ENCODE assay signal across 19 mouse cellular contexts in the genomic region with DNA sequence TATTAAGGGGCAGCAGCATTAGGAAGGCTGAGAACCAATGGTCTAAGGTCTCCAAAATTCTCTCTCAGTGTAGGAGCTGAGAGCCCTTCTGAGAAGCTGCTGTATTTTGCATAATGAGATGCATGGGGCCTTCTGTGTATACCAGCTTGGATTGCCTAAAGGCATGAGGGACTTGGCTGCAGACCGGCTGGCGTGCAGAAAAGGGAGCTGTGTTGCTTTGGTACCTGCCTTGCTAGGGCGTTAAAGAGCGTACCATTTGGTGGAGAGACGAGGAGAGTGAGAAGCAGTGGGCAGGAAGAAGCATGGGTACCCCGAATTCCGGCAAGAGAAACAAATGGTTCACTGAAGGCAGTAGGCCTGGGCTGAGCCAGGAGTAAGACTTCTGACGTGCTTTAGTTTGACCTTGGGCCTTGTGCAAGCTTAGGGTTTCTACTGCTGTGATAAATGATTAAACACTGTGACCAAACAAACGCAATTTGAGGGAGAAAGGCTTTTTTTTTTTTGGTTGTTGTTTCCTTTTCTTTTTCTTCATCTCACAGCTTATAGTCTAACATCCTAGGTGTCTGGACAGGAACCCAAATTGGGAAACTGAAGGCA.
DNase-seq lines count a peak whose midpoint lies in the region; ATAC-seq lines count a peak whose summit lies in the region.
"Had no signal": no experiment of that assay in that cellular context is flagged by ENCODE, and none has a peak within 500 bp of the region (broad histone marks: within the 10 kb centered on the region; RNA-seq: fewer than 3 reads in every experiment).

No protein-coding gene starts in this region.

- no peak for ATAC-seq in kidney, embryonic 16.5 days (ENCODE audit: low FRiP score, low TSS enrichment)
- ATAC-seq in inflammation-experienced regulatory T-cells, adult 6 months, result no peak
- ATAC-seq: activated CD4-positive, CD25-positive, alpha-beta regulatory T cell, adult 4 months; intestine, postnatal 0 days had no signal

- peak; percentile 10 to 17 for DNase-seq in cerebellum, postnatal 14 days
- no peak for DNase-seq in cerebellum, postnatal 36 days
- peak; percentile 5 for DNase-seq in layer of hippocampus, adult 9-11 months
- no peak for DNase-seq in layer of hippocampus, postnatal 36 days
- DNase-seq in ZHBTc4 (ENCODE audit: low read depth, low spot score), result peak; percentile 35
- no peak for DNase-seq in layer of hippocampus, adult 8-10 months (ENCODE audit: low spot score in 2 of 2)
- DNase-seq: heart, postnatal 14 days; lung, adult 2 months; lung, postnatal 36 days; thymus, adult 2 months had no signal

- 41% methylated on average over 9 of the region's 9 CpGs for WGBS in kidney, embryonic 16.5 days

- H3K36me3 ChIP-seq in kidney, embryonic 16.5 days (ENCODE audit: insufficient read depth, low read length), result no peaks in the 10 kb centered on the region
- H3K36me3 ChIP-seq: embryonic facial prominence, embryonic 12.5 days; hindbrain, embryonic 15.5 days; limb, embryonic 15.5 days; midbrain, embryonic 12.5 days had no signal

- H3K27me3 ChIP-seq in kidney, embryonic 16.5 days (ENCODE audit: insufficient read depth, low read length), result no peaks in the 10 kb centered on the region
- H3K27me3 ChIP-seq: embryonic facial prominence, embryonic 12.5 days; hindbrain, embryonic 15.5 days; limb, embryonic 15.5 days; midbrain, embryonic 12.5 days had no signal

- H3K4me2 ChIP-seq in kidney, embryonic 16.5 days (replicated peaks; ENCODE audit: low read depth, low read length), result no peak overlapping the region
- H3K4me2 ChIP-seq: embryonic facial prominence, embryonic 12.5 days; heart, embryonic 11.5 days; hindbrain, embryonic 15.5 days; limb, embryonic 15.5 days; midbrain, embryonic 12.5 days had no signal

- H3K27ac ChIP-seq in kidney, embryonic 16.5 days (ENCODE audit: low read length), result peak overlapping the region; percentile 45; the same call in 1 of the 2 replicates
- H3K27ac ChIP-seq: embryonic facial prominence, embryonic 12.5 days; hindbrain, embryonic 15.5 days; limb, embryonic 15.5 days; midbrain, embryonic 12.5 days had no signal

- no peak overlapping the region for H3K4me3 ChIP-seq in kidney, embryonic 16.5 days (ENCODE audit: low read length)
- H3K4me3 ChIP-seq: embryonic facial prominence, embryonic 12.5 days; hindbrain, embryonic 15.5 days; limb, embryonic 15.5 days; midbrain, embryonic 12.5 days had no signal

- H3K9me3 ChIP-seq in kidney, embryonic 16.5 days (ENCODE audit: low read length), result no peaks in the 10 kb centered on the region
- H3K9me3 ChIP-seq: embryonic facial prominence, embryonic 12.5 days; hindbrain, embryonic 15.5 days; limb, embryonic 15.5 days; midbrain, embryonic 12.5 days had no signal

- H3K4me1 ChIP-seq in kidney, embryonic 16.5 days (ENCODE audit: insufficient read depth, low read length), result no peaks in the 10 kb centered on the region
- H3K4me1 ChIP-seq: embryonic facial prominence, embryonic 12.5 days; hindbrain, embryonic 15.5 days; limb, embryonic 15.5 days; midbrain, embryonic 12.5 days had no signal

- no peak overlapping the region for H3K9ac ChIP-seq in kidney, embryonic 16.5 days (replicated peaks; ENCODE audit: low read length)
- H3K9ac ChIP-seq: embryonic facial prominence, embryonic 12.5 days; hindbrain, embryonic 15.5 days; limb, embryonic 15.5 days; midbrain, embryonic 12.5 days had no signal

Comparison
In these comparisons a context has a peak if more than half of its experiments do, and no peak if none do; other contexts are left out.
1. DNase-seq: peak in cerebellum, postnatal 14 days (2 of 2), layer of hippocampus, adult 9-11 months (single experiment) and ZHBTc4 (single experiment); none in cerebellum, postnatal 36 days (0 of 2), layer of hippocampus, postnatal 36 days (0 of 2) and layer of hippocampus, adult 8-10 months (0 of 2).